Mouse (Mus musculus) small intestine, adult 2 months (tissue): Measurements from ENCODE around the gene Zmynd8. TPM values are rescaled to one million over a fixed set of nuclear protein-coding genes. Genes with fewer than 3 reads are reported as not detected.

ENCODE experiments used
- H3K27ac ChIP-seq: fragments of 200-500 bp; 2 replicates; pipeline ENCODE4 v1.5.1; 2012; ENCODE audit warnings: low read depth, low read length, control low read depth, inconsistent platforms; ENCODE audit not compliant: insufficient read depth
- H3K27me3 ChIP-seq: fragments of 200-500 bp; 2 replicates; pipeline ENCODE4 v1.6.1; 2012; ENCODE audit warnings: mild to moderate bottlenecking, moderate library complexity, low read length, inconsistent platforms; ENCODE audit not compliant: control insufficient read depth, insufficient read depth
- H3K36me3 ChIP-seq: fragments of 200-500 bp; 2 replicates; pipeline ENCODE4 v1.6.1; 2012; ENCODE audit warnings: mild to moderate bottlenecking, low read length, control low read depth, inconsistent platforms; ENCODE audit not compliant: control insufficient read depth, insufficient read depth
- H3K4me1 ChIP-seq: fragments of 200-500 bp; 2 replicates; pipeline ENCODE4 v1.6.1; 2012; ENCODE audit warnings: low read length, inconsistent platforms, mixed read lengths; ENCODE audit not compliant: control insufficient read depth, insufficient read depth, insufficient read length
- H3K4me3 ChIP-seq: fragments of 200-500 bp; 2 replicates; pipeline ENCODE4 v1.5.1; 2012; ENCODE audit warnings: low read depth, mild to moderate bottlenecking, control low read depth, inconsistent platforms, low read length, moderate library complexity
- CTCF ChIP-seq: fragments of 200-500 bp; IDR thresholded peaks from 2 replicates; pipeline ENCODE4 v1.5.1; 2012; ENCODE audit warnings: low read depth, mild to moderate bottlenecking, control low read depth, inconsistent platforms, low read length, moderate library complexity, mixed read lengths; ENCODE audit not compliant: insufficient replicate concordance, insufficient read length; ENCODE audit errors: extremely low read depth
- POLR2A ChIP-seq: fragments of 200-500 bp; IDR thresholded peaks from 2 replicates; pipeline ENCODE4 v1.6.1; 2012; ENCODE audit warnings: low read depth, mild to moderate bottlenecking, control low read depth, inconsistent platforms, low read length, moderate library complexity
- WGBS: fragments of 180-500 bp; shearing (Covaris S2); methylation state at CpG from one replicate; pipeline ENCODE4 v1.1.7; 2018; 5-methylcytosine and 5-hydroxymethylcytosine counted together
- polyA plus RNA-seq: library from polyadenylated mRNA; depleted of rRNA; stranded (reverse); fragments of >200 nt; gene quantifications from 2 replicates; pipeline ENCODE4 v1.2.3, GENCODE M21; 2012

Gene Zmynd8
- polyA plus RNA-seq, 1 experiment = 17.4 TPM

GRCm38 (mm10) chr2:165879403-165880178 lies 19.2 kb downstream of the Zmynd8 start:
- no peak overlapping the region for H3K4me3 ChIP-seq
- no peaks in the 10 kb centered on the region for H3K27me3 ChIP-seq
- H3K4me1 ChIP-seq = peaks cover 62% of the 10 kb centered on the region
- 35% methylated on average over 16 of the region's 16 CpGs for WGBS
- peak overlapping the region; percentile 66 for H3K27ac ChIP-seq
- H3K36me3 ChIP-seq = peaks cover 12% of the 10 kb centered on the region
- TF ChIP-seq CTCF (no peak), POLR2A (no peak)

GRCm38 (mm10) chr2:165878907-165879361 lies 19.9 kb downstream of the Zmynd8 start:
- Histone ChIP-seq H3K4me1 (peaks cover 67% of the 10 kb centered on the region), H3K36me3 (peaks cover 12% of the 10 kb centered on the region), H3K27me3 (no peaks in the 10 kb centered on the region), H3K27ac (peak overlapping the region; percentile 52), H3K4me3 (no peak overlapping the region)
- 64% methylated on average over 8 of the region's 8 CpGs for WGBS
- TF ChIP-seq CTCF (no peak), POLR2A (no peak)

DNA sequence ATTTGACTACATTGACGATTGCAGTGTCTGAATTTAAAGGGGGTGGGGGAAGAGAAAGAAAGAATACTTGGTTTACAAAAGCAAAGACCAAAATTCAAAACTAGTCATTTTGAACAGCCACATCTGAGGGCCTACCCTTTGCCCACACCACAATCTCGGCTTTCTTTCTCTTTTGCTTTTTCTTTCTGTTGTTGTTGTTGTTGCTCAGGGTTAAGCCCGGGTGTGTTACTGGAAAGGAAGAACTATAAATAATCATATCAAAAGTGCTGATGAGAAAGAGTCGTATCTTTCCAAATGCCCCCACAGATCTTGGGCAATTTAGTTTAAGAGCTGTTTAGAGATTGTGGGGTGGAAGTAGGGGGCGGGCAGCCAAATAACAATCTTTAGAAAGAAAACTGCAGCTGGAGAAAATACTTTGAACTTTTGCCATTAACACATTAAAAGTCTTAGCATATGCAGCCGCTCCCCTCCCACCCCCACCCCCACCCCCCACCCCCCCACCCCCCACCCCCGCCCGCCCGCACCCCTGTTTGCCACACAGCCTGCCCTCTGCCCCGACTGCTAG lies 20.7 kb downstream of the Zmynd8 start:
- H3K4me1 ChIP-seq = peaks cover 64% of the 10 kb centered on the region
- H3K36me3 ChIP-seq = peaks cover 12% of the 10 kb centered on the region
- H3K27ac ChIP-seq = peak overlapping the region; percentile 88
- H3K27me3 ChIP-seq = no peaks in the 10 kb centered on the region
- 24% methylated on average over 10 of the region's 10 CpGs for WGBS
- TF ChIP-seq CTCF = no peak
- TF ChIP-seq POLR2A = no peak
- no peak overlapping the region for H3K4me3 ChIP-seq

GRCm38 (mm10) chr2:165877180-165877579 lies 21.6 kb downstream of the Zmynd8 start:
- peaks cover 55% of the 10 kb centered on the region for H3K4me1 ChIP-seq
- TF ChIP-seq CTCF (no peak), POLR2A (no peak)
- 82% methylated on average over 4 of the region's 4 CpGs for WGBS
- no peak overlapping the region for H3K4me3 ChIP-seq
- H3K36me3 ChIP-seq = peaks cover 14% of the 10 kb centered on the region
- no peaks in the 10 kb centered on the region for H3K27me3 ChIP-seq
- peak overlapping the region; percentile 88 for H3K27ac ChIP-seq

DNA sequence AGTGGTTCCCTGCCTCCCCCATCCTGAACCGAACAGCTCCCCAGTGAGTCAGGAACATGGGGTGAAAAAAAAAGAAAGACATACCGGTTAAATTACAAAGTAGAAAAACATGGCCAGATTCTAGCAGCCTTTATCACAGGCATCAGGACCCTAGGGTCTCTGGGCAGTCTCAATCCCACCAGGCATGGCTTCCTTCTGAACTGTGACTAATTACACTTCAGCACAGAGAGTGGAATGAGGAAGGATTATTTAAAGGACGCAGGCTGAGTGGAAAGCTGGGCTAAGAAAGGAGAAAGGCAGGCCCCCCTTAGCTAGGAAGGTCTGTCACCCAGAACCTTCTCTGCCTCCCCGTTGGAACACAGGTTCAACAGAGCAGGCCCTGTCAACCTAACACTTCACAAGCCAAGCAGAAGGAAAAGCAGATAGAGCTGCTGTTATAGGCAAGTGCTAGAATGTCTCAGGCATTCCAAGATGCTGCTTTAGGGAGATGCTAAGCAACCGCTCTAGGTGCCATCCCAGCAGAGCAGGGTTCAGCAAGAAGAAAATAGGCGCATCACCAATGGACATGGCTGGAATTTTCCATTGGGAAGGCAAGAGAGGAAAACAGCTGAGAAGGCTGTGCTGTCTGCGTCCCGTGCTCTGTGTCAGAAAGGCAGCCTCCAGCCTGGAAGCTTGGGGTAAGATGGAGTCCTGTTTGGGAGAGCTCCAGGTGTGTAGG lies 22.5 kb downstream of the Zmynd8 start:
- WGBS = 79% methylated on average over 8 of the region's 8 CpGs
- Histone ChIP-seq H3K27ac (peak overlapping the region; percentile 24; the same call in 1 of the 2 replicates), H3K4me1 (peaks cover 52% of the 10 kb centered on the region), H3K4me3 (no peak overlapping the region), H3K27me3 (no peaks in the 10 kb centered on the region), H3K36me3 (peaks cover 18% of the 10 kb centered on the region)
- TF ChIP-seq CTCF (no peak), POLR2A (no peak)

- Histone ChIP-seq H3K36me3 (peaks cover 20% of the 10 kb centered on the region), H3K27me3 (no peaks in the 10 kb centered on the region), H3K4me1 (peaks cover 47% of the 10 kb centered on the region), H3K4me3 (no peak overlapping the region), H3K27ac (peak overlapping the region; percentile 78)
- 49% methylated on average over 13 of the region's 13 CpGs for WGBS
- TF ChIP-seq CTCF = no peak
- TF ChIP-seq POLR2A = no peak
Observed at GRCm38 (mm10) chr2:165875406-165875955, 23.3 kb downstream of the Zmynd8 start.
